ENCODE assay signal across 28 mouse cellular contexts in genomic region chr3:144827257-144827656, GRCm38 (mm10). TPM values are rescaled to one million over a fixed set of nuclear protein-coding genes. Genes with fewer than 3 reads are reported as not detected.
"Had no signal": no experiment of that assay in that cellular context is flagged by ENCODE, and none has a peak within 500 bp of the region (broad histone marks: within the 10 kb centered on the region; RNA-seq: fewer than 3 reads in every experiment).

No protein-coding gene starts in this region.

- H3K9ac ChIP-seq: liver, embryonic 14.5 days; liver, postnatal 0 days; lung, embryonic 14.5 days; midbrain, embryonic 12.5 days; midbrain, embryonic 15.5 days; neural tube, embryonic 12.5 days; neural tube, embryonic 15.5 days had no signal

- H3K4me3 ChIP-seq: layer of hippocampus, adult 2 months; midbrain, embryonic 12.5 days; midbrain, embryonic 15.5 days; neural tube, embryonic 12.5 days; neural tube, embryonic 15.5 days had no signal

- H3K27ac ChIP-seq: layer of hippocampus, adult 2 months; liver, embryonic 14.5 days; midbrain, embryonic 12.5 days; midbrain, embryonic 15.5 days; neural tube, embryonic 12.5 days; neural tube, embryonic 15.5 days; stomach, postnatal 0 days had no signal

- H3K4me1 ChIP-seq: midbrain, embryonic 12.5 days; midbrain, embryonic 15.5 days; neural tube, embryonic 12.5 days; neural tube, embryonic 15.5 days had no signal

- H3K36me3 ChIP-seq: midbrain, embryonic 12.5 days; midbrain, embryonic 15.5 days; neural tube, embryonic 12.5 days; neural tube, embryonic 15.5 days had no signal

- H3K9me3 ChIP-seq: midbrain, embryonic 12.5 days; midbrain, embryonic 15.5 days; neural tube, embryonic 12.5 days; neural tube, embryonic 15.5 days had no signal

- H3K27me3 ChIP-seq: midbrain, embryonic 12.5 days; midbrain, embryonic 15.5 days; neural tube, embryonic 12.5 days; neural tube, embryonic 15.5 days had no signal

- ATAC-seq: inflammation-experienced regulatory T-cells, adult 6 months; intestine, embryonic 16.5 days; liver, postnatal 0 days; lung, postnatal 0 days; midbrain, embryonic 15.5 days had no signal

- H3K4me2 ChIP-seq: lung, embryonic 14.5 days; midbrain, embryonic 12.5 days; midbrain, embryonic 15.5 days; neural tube, embryonic 12.5 days; neural tube, embryonic 15.5 days had no signal

- DNase-seq: kidney, adult 9 months; layer of hippocampus, adult 9-11 months; liver, postnatal 0 days; lung, embryonic 14.5 days; lung, postnatal 4 days; right cerebral cortex, adult 18-20 months; right cerebral cortex, postnatal 14 days; right cerebral cortex, postnatal 4 days; thymus, adult 2 months; thymus, postnatal 14 days; thymus, postnatal 4 days had no signal

RNA-seq across cellular contexts. Expression of gene Clca3a2, which starts 8.0 kb away (rescaled TPM):
- total RNA-seq: layer of hippocampus, adult 2 months; layer of hippocampus, postnatal 25 days; left cerebral cortex, adult 18-20 months; megakaryocyte progenitor cell, adult 5-6 weeks had no signal
- polyA plus RNA-seq: inflammation-experienced regulatory T-cells, adult 6 months; limb, embryonic 11.5 days; liver, embryonic 14.5 days; liver, postnatal 0 days; lung, embryonic 14.5 days; midbrain, embryonic 12.5 days; midbrain, embryonic 15.5 days; neural tube, embryonic 12.5 days had no signal

RNA-seq across cellular contexts. Expression of gene Clca3b, which starts 21.9 kb away (rescaled TPM):
- total RNA-seq: layer of hippocampus, adult 2 months; layer of hippocampus, postnatal 25 days; left cerebral cortex, adult 18-20 months; left cerebral cortex, postnatal 25 days; liver, adult 2 months; megakaryocyte progenitor cell, adult 5-6 weeks had no signal
- polyA plus RNA-seq: inflammation-experienced regulatory T-cells, adult 6 months; limb, embryonic 14.5 days; liver, adult 2 months; liver, embryonic 14.5 days; liver, postnatal 0 days; lung, embryonic 14.5 days; lung, postnatal 0 days; midbrain, embryonic 12.5 days; midbrain, embryonic 15.5 days; neural tube, embryonic 12.5 days; neural tube, embryonic 15.5 days had no signal
